Mouse (Mus musculus) thymus, postnatal 14 days (tissue): ENCODE results near the gene Ccnjl.
A peak's percentile ranks its signal among the peaks of the same experiment; 100 is the strongest.

ENCODE experiments used
- DNase-seq: peaks from one replicate; pipeline ENCODE4 v3.0.0; 2021

Gene Ccnjl

GRCm38 (mm10) chr11:43528683-43529499, at the start of gene Ccnjl:
Gene Ccnjl (plus strand): TSS chr11:43528784.
- peak; percentile 89 for DNase-seq

DNA sequence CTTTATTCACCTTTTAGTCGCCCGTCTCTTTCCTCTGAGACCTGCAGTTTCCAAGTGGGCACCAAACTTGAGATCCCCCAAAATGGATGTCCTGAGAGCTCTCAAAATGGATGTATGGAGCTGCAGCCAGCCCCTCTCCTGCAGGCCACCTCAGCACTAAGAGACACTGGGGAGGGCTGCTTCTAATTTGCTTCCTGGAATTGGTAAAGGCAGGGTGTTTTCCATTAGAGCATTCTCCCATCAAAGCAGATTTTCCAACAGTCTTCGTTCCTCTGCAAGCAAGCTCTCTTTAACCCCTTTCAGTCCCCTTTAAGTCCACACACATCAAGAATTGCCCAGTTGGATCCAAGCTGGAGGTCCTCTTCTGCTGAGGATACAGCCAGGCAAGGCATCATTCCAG, 49.2 kb upstream of the Ccnjl start:
- no peak for DNase-seq

DNA sequence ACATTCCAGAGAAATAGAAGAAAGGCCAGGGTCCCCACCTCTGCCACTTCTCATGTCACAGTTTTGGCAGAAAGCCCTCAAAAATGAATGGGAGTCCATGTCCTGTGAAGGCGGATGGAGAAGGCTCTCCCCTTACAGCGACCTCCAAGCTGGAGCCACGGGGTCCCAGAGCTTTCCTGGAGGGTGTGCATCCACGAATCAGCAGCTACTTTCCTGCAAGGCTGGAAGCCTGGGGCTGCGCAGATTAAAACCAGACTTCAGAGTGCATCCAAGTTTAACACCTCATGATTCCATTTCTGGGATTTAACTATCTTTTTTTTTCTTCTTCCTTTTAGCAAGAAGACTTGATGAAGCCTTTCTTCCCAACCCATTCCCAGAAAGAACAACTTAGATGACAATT, 48.0 kb upstream of the Ccnjl start:
- no peak for DNase-seq

GRCm38 (mm10) chr11:43481672-43482522, 46.7 kb upstream of the Ccnjl start:
- DNase-seq: no peak

GRCm38 (mm10) chr11:43483122-43483792, 45.3 kb upstream of the Ccnjl start:
- no peak for DNase-seq

GRCm38 (mm10) chr11:43484057-43484456, 44.5 kb upstream of the Ccnjl start:
- no peak for DNase-seq

- no peak for DNase-seq
Observed at GRCm38 (mm10) chr11:43484652-43485051, 43.9 kb upstream of the Ccnjl start.

GRCm38 (mm10) chr11:43485855-43486254, 42.7 kb upstream of the Ccnjl start:
- DNase-seq: no peak

- peak; percentile 78 for DNase-seq
Observed at GRCm38 (mm10) chr11:43492663-43493062, 35.9 kb upstream of the Ccnjl start.

- peak; percentile 76 for DNase-seq
Observed at GRCm38 (mm10) chr11:43493815-43494409, 34.7 kb upstream of the Ccnjl start.

GRCm38 (mm10) chr11:43495037-43495436, 33.5 kb upstream of the Ccnjl start:
- DNase-seq: no peak

DNA sequence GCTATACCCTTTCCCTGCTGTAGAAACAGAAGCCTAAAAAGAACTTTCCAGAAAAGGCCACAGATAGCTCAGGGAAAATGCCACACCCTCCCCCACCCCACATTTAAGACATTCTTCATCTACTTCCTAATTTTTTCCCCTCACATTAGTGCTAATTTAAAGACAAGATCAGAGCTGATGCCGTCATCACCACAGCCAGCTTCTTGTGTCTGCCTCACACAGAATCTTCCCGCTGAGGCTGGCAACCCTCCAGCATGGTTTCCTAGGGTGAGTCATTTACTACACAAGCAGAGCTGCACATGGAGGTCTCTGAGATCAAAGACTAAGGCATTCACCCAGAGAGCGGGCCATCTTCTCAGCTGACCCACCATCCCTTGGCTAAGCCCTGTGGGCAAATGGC, 33.1 kb upstream of the Ccnjl start:
- no peak for DNase-seq

DNA sequence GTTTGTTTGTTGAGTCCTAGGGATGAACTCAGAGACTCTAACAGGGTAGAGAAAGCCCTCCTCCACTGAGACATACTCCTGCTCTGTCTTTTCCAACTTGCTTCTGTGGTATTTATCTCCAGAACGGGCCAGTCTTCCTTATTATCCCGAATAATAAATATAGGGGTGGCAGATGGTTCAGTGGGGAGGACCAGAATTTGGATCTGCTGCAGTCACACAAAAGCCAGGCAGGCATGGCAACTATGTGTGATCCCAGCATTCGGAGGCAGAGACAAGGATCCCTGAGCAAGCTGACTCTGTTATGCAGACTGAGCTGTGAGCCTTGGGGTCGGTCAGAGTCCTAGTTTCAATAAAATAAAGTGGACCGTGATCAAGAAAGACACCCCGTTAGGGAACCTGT, 27.3 kb upstream of the Ccnjl start:
- DNase-seq: no peak

- DNase-seq: no peak
Observed at GRCm38 (mm10) chr11:43505188-43505587, 23.4 kb upstream of the Ccnjl start.

- no peak for DNase-seq
Observed at GRCm38 (mm10) chr11:43507976-43508375, 20.6 kb upstream of the Ccnjl start.

GRCm38 (mm10) chr11:43509878-43510277, 18.7 kb upstream of the Ccnjl start:
- DNase-seq: no peak

DNA sequence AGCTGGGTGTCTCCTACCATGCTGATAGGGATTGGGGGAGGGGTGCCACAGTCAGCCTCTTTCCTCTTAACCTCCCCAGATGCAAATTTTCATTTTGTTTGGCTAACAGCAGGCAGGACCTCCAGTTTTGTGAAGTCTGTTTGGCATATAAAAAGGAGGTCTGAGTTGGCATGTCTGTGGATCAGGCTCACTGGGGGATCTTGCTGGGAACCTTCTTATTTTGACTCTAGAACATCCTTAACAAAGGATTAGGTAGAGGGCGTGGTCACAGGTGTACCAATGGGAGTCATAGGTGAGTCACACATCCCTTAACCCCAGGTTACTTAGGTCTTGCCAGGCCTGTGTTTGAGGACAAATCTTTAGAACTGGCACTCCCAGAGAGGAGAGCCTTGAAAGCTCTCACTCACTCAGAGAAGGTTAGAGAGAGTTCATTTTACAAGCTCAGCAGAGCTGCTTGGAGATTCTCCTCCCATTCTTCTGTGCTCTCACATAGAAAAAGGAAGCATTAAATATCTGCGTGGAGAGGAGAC, 15.9 kb upstream of the Ccnjl start:
- no peak for DNase-seq

GRCm38 (mm10) chr11:43516344-43517021, 12.1 kb upstream of the Ccnjl start:
- DNase-seq: peak; percentile 58

- DNase-seq: no peak
Observed at GRCm38 (mm10) chr11:43517641-43518040, 10.9 kb upstream of the Ccnjl start.

GRCm38 (mm10) chr11:43518086-43518485, 10.5 kb upstream of the Ccnjl start:
- DNase-seq: no peak

GRCm38 (mm10) chr11:43518821-43519220, 9.8 kb upstream of the Ccnjl start:
- DNase-seq: no peak

DNA sequence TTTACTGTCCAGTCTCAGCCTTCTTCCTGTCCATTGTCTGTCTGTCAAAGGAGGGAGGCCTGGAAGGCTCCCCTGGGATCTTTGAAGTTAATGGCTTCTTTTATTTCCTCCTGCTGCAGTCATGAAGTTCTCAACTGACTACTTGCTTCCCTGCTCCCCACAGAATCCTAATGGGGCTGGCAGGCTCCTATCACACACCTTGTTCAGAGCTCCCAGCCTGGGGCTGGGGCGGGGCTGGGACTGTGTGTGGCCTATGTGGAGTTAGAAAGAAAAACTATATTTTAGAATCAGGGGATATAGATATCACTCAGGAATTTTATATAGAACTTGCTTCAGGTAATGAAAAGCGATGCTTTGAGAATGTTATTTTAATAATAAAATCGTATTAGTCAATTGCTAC, 8.1 kb upstream of the Ccnjl start:
- DNase-seq: no peak
